Mouse (Mus musculus) liver, embryonic 13.5 days (tissue): ENCODE data around the gene Csad. TPM values are rescaled to one million over a fixed set of nuclear protein-coding genes. Genes with fewer than 3 reads are reported as not detected.

Experiments used
- ATAC-seq: fragments of 200-750 bp; cut with Nextera tagmentation; 2 replicates; pipeline ENCODE4 v1.8.0; 2017; ENCODE audit warnings: low read depth, mild to moderate bottlenecking, moderate number of reproducible peaks, moderate library complexity
- DNase-seq: peaks from one replicate; pipeline ENCODE4 v3.0.0; 2022
- H3K27ac ChIP-seq: fragments of 300-500 bp; sonication (generic); 2 replicates; pipeline ENCODE4 v1.5.1; 2015; ENCODE audit warnings: moderate library complexity, mild to moderate bottlenecking, inconsistent platforms
- H3K27me3 ChIP-seq: fragments of 300-500 bp; sonication (generic); 2 replicates; pipeline ENCODE4 v1.6.1; 2015; ENCODE audit warnings: mild to moderate bottlenecking, inconsistent platforms
- H3K36me3 ChIP-seq: fragments of 300-500 bp; sonication (generic); 2 replicates; pipeline ENCODE4 v1.6.1; 2015; ENCODE audit warnings: mild to moderate bottlenecking, inconsistent platforms
- H3K4me1 ChIP-seq: fragments of 300-500 bp; sonication (generic); replicated peaks from 2 replicates; pipeline ENCODE4 v1.6.1; 2015; ENCODE audit warnings: inconsistent platforms
- H3K4me2 ChIP-seq: fragments of 300-500 bp; sonication (generic); 2 replicates; pipeline ENCODE4 v1.6.1; 2015; ENCODE audit warnings: inconsistent platforms, mild to moderate bottlenecking, moderate library complexity
- H3K4me3 ChIP-seq: fragments of 300-500 bp; sonication (generic); replicated peaks from 2 replicates; pipeline ENCODE4 v1.5.1; 2015; ENCODE audit warnings: mild to moderate bottlenecking, inconsistent platforms
- H3K9ac ChIP-seq: fragments of 300-500 bp; sonication (generic); 2 replicates; pipeline ENCODE4 v1.6.1; 2015; ENCODE audit warnings: mild to moderate bottlenecking, inconsistent platforms
- H3K9me3 ChIP-seq: fragments of 300-500 bp; sonication (generic); replicated peaks from 2 replicates; pipeline ENCODE4 v1.6.1; 2016; ENCODE audit warnings: inconsistent platforms
- WGBS: fragments of 180-500 bp; shearing (Covaris S2); methylation state at CpG from one replicate; pipeline ENCODE4 v1.1.7; 2015; ENCODE audit not compliant: insufficient replicate concordance; 5-methylcytosine and 5-hydroxymethylcytosine counted together
- polyA plus RNA-seq: library from polyadenylated mRNA; unstranded; fragments of >200 nt; fragmentation: Nextera tagmentation; extraction: Ambion mirVana; gene quantifications from 2 replicates; pipeline ENCODE4 v1.2.1, GENCODE M21; 2015

Gene Csad
- polyA plus RNA-seq, 1 experiment from 2014 or later, result 22.0 TPM

DNA sequence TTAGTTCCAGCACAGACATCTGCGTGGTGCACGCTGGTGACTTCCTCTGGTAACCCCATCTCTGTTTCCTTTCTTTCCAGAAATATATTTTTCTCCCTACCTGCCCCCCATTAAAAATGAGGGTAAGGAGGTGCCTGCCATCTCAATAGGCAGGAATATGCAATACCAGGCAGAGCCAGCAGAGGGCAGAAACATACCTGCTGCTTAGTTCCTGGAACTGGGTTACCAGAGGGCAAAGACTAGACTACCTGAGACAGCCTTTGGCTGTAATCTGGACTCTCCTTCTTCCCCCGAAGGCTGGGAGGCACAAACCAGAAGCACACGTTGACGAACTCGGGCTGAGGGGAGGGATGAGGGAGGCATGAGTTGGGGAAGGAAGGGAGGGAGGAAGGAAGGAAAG, 26.2 kb downstream of the Csad start:
- Histone ChIP-seq H3K4me3 (no peak overlapping the region), H3K9me3 (no peaks in the 10 kb centered on the region), H3K9ac (no peak overlapping the region), H3K27me3 (no peaks in the 10 kb centered on the region), H3K36me3 (peaks cover 4% of the 10 kb centered on the region; the same call in 1 of the 2 replicates), H3K4me2 (no peak overlapping the region), H3K4me1 (peaks cover 28% of the 10 kb centered on the region), H3K27ac (no peak overlapping the region)
- 10% methylated on average over 6 of the region's 6 CpGs for WGBS
- ATAC-seq (peak; percentile 33; the same call in 1 of the 2 replicates), DNase-seq (peak; percentile 53)

GRCm38 (mm10) chr15:102177417-102177816, 27.1 kb downstream of the Csad start:
- 75% methylated on average over 8 of the region's 8 CpGs for WGBS
- Histone ChIP-seq H3K4me3 (no peak overlapping the region), H3K9ac (no peak overlapping the region; the same call in 1 of the 2 replicates), H3K4me2 (no peak overlapping the region), H3K9me3 (no peaks in the 10 kb centered on the region), H3K4me1 (peaks cover 28% of the 10 kb centered on the region), H3K36me3 (peaks cover 4% of the 10 kb centered on the region; the same call in 1 of the 2 replicates), H3K27me3 (no peaks in the 10 kb centered on the region), H3K27ac (no peak overlapping the region)
- DNase-seq (no peak), ATAC-seq (no peak)

DNA sequence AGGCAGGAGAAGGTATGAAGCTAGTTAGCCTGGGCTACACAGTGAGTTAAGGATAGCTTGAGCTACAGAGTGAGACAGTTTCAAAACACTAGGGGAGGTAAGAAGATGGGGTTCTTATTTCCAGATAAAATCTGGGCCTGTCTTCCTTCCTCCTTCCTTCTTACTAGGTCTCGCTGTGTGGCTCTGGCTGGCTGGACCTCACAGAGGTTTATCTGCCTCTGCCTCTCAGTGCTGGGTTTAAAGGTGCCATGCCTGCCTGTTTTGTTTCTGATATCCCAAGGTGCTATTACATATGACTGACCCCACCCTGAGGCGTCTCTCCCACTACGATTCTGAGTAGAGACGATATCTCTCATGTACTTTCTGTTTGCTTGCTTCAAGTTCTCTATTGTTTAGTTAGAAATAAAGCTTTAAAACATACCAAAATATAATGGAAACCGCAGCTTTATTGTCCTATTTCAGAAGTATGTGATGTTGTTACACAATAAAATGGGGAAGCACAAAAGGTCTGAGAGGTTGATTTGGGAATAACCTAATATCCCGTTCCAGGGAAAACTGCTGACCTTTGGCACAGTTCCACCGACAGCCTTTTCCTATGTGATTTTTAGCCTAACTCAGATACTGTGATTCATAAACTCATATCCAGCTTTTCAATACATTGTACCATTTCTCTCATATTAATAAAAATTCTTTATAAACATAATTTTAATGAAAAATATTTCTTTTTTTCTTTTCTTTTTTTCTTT, 27.8 kb downstream of the Csad start:
- Histone ChIP-seq H3K4me3 (no peak overlapping the region), H3K9me3 (no peaks in the 10 kb centered on the region), H3K36me3 (peaks cover 4% of the 10 kb centered on the region; the same call in 1 of the 2 replicates), H3K27me3 (no peaks in the 10 kb centered on the region), H3K9ac (no peak overlapping the region), H3K4me2 (no peak overlapping the region), H3K4me1 (peaks cover 28% of the 10 kb centered on the region), H3K27ac (no peak overlapping the region)
- DNase-seq (no peak), ATAC-seq (peak; percentile 50; the same call in 1 of the 2 replicates)
- 45% methylated on average over 7 of the region's 7 CpGs for WGBS

- H3K27me3 ChIP-seq, result no peaks in the 10 kb centered on the region
- no peaks in the 10 kb centered on the region for H3K9me3 ChIP-seq
- H3K9ac ChIP-seq, result no peak overlapping the region
- peaks cover 4% of the 10 kb centered on the region; the same call in 1 of the 2 replicates for H3K36me3 ChIP-seq
- peaks cover 28% of the 10 kb centered on the region for H3K4me1 ChIP-seq
- no peak overlapping the region for H3K4me3 ChIP-seq
- ATAC-seq (no peak), DNase-seq (no peak)
- H3K27ac ChIP-seq, result no peak overlapping the region
- 78% methylated on average over 16 of the region's 16 CpGs for WGBS
- no peak overlapping the region for H3K4me2 ChIP-seq
Observed at GRCm38 (mm10) chr15:102175736-102176319, 28.7 kb downstream of the Csad start.

GRCm38 (mm10) chr15:102173581-102173980, 30.9 kb downstream of the Csad start:
- Histone ChIP-seq H3K4me2 (no peak overlapping the region), H3K36me3 (peaks cover 4% of the 10 kb centered on the region; the same call in 1 of the 2 replicates), H3K4me1 (peaks cover 24% of the 10 kb centered on the region), H3K27me3 (no peaks in the 10 kb centered on the region), H3K9me3 (no peaks in the 10 kb centered on the region), H3K27ac (no peak overlapping the region), H3K4me3 (no peak overlapping the region), H3K9ac (no peak overlapping the region)
- ATAC-seq (no peak), DNase-seq (no peak)
- WGBS, result 59% methylated on average over 3 of the region's 3 CpGs

GRCm38 (mm10) chr15:102169064-102169463, 35.5 kb downstream of the Csad start:
- DNase-seq (no peak), ATAC-seq (no peak)
- no peaks in the 10 kb centered on the region for H3K36me3 ChIP-seq
- no peaks in the 10 kb centered on the region for H3K27me3 ChIP-seq
- H3K4me2 ChIP-seq, result no peak overlapping the region
- H3K4me3 ChIP-seq, result no peak overlapping the region
- H3K9ac ChIP-seq, result no peak overlapping the region
- no peaks in the 10 kb centered on the region for H3K9me3 ChIP-seq
- no peaks in the 10 kb centered on the region; the same call in 1 of the 2 replicates for H3K4me1 ChIP-seq
- H3K27ac ChIP-seq, result no peak overlapping the region
- WGBS, result 53% methylated on average over 2 of the region's 2 CpGs

- no peak overlapping the region for H3K9ac ChIP-seq
- no peak overlapping the region for H3K4me3 ChIP-seq
- DNase-seq (no peak), ATAC-seq (no peak)
- H3K27me3 ChIP-seq, result no peaks in the 10 kb centered on the region
- H3K36me3 ChIP-seq, result no peaks in the 10 kb centered on the region; the same call in 1 of the 2 replicates
- H3K9me3 ChIP-seq, result no peaks in the 10 kb centered on the region
- WGBS, result 65% methylated on average over 6 of the region's 6 CpGs
- H3K4me2 ChIP-seq, result no peak overlapping the region
- H3K27ac ChIP-seq, result no peak overlapping the region
- no peaks in the 10 kb centered on the region; the same call in 1 of the 2 replicates for H3K4me1 ChIP-seq
Observed at GRCm38 (mm10) chr15:102167620-102168021, 36.9 kb downstream of the Csad start.

GRCm38 (mm10) chr15:102165468-102166100, 38.9 kb downstream of the Csad start:
- no peak overlapping the region for H3K4me2 ChIP-seq
- no peak for ATAC-seq
- no peak overlapping the region for H3K9ac ChIP-seq
- no peak overlapping the region for H3K27ac ChIP-seq
- H3K36me3 ChIP-seq, result peaks cover 6% of the 10 kb centered on the region; the same call in 1 of the 2 replicates
- 16% methylated on average over 6 of the region's 6 CpGs for WGBS
- no peak overlapping the region for H3K4me3 ChIP-seq
- H3K4me1 ChIP-seq, result no peaks in the 10 kb centered on the region; the same call in 1 of the 2 replicates
- DNase-seq, result no peak
- no peaks in the 10 kb centered on the region for H3K9me3 ChIP-seq
- H3K27me3 ChIP-seq, result no peaks in the 10 kb centered on the region

DNA sequence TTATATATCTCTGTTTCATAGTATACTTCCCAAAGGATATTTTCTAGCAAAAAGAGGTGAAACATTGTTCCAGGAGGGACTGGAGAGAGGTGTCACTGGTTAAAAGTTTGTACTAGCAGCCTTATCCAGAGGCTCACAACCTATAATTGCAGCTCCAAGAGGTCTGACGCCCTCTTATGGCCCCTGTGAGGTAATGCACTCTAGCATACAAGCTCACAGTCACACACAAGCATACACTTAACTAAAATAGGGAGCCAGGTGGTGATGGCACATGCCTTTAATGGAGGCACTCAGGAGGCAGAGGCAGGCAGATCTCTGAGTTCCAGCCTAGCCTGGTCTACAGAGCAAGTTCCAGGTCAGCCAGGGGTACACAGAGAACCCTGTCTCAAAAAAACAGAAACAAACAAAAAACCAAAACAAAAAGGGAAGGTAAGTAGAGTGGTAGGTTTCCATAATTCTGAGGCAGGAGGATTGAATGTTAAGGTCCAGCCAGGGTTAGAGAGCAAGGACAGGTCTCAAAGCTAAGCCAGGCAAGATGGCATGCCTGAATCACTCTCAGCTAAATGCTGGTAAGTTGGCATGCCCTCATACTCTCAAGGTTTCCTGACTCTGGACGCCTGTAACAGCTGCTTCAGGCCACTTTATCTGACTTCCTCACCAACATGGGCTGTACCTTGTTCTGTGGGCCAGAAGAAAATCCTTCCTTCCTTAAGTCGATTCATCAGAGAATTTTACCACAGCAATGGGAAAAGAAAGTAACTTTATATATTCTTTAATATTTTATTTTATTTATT, 40.4 kb downstream of the Csad start:
- Histone ChIP-seq H3K4me1 (no peaks in the 10 kb centered on the region; the same call in 1 of the 2 replicates), H3K27ac (no peak overlapping the region), H3K9me3 (no peaks in the 10 kb centered on the region), H3K36me3 (peaks cover 12% of the 10 kb centered on the region; the same call in 1 of the 2 replicates), H3K4me3 (no peak overlapping the region), H3K9ac (no peak overlapping the region), H3K4me2 (no peak overlapping the region), H3K27me3 (no peaks in the 10 kb centered on the region)
- DNase-seq, result no peak
- ATAC-seq, result no peak
- 20% methylated on average over 3 of the region's 3 CpGs for WGBS

- H3K4me2 ChIP-seq, result no peak overlapping the region
- ATAC-seq, result no peak
- 64% methylated on average over 27 of the region's 27 CpGs for WGBS
- no peaks in the 10 kb centered on the region for H3K27me3 ChIP-seq
- H3K27ac ChIP-seq, result no peak overlapping the region
- no peaks in the 10 kb centered on the region for H3K9me3 ChIP-seq
- H3K9ac ChIP-seq, result no peak overlapping the region
- H3K36me3 ChIP-seq, result peaks cover 23% of the 10 kb centered on the region; the same call in 1 of the 2 replicates
- no peak overlapping the region for H3K4me3 ChIP-seq
- no peak for DNase-seq
- no peaks in the 10 kb centered on the region; the same call in 1 of the 2 replicates for H3K4me1 ChIP-seq
Observed at GRCm38 (mm10) chr15:102160415-102161060, 44.0 kb downstream of the Csad start.
